Mouse (Mus musculus): Measurements from ENCODE around the gene Chrna10. TPM values are rescaled to one million over a fixed set of nuclear protein-coding genes. Genes with fewer than 3 reads are reported as not detected.
A peak's percentile ranks its signal among the peaks of the same experiment; 100 is the strongest.

Gene Chrna10
- polyA plus RNA-seq, 1 experiment from 2014 or later = not detected

GRCm38 (mm10) chr7:102104126-102104525, 12.5 kb downstream of the Chrna10 start:
- no peak overlapping the region for H3K4me3 ChIP-seq
- H3K27ac ChIP-seq (replicated peaks) = no peak overlapping the region
- H3K4me2 ChIP-seq = no peak overlapping the region
- no peaks in the 10 kb centered on the region for H3K36me3 ChIP-seq
- H3K9me3 ChIP-seq = no peaks in the 10 kb centered on the region
- no peak for ATAC-seq (ENCODE audit: low read depth)
- 67% methylated on average over 5 of the region's 5 CpGs for WGBS
- no peak overlapping the region for H3K9ac ChIP-seq
- 0 out of 2 replicates have a peak, but pooled peaks cover 5% of the 10 kb centered on the region for H3K27me3 ChIP-seq
- peaks cover 31% of the 10 kb centered on the region for H3K4me1 ChIP-seq (replicated peaks)

- H3K27me3 ChIP-seq = 0 out of 2 replicates have a peak, but pooled peaks cover 8% of the 10 kb centered on the region
- no peak overlapping the region for H3K9ac ChIP-seq
- H3K36me3 ChIP-seq = no peaks in the 10 kb centered on the region
- WGBS = 80% methylated on average over 2 of the region's 2 CpGs
- peaks cover 33% of the 10 kb centered on the region for H3K4me1 ChIP-seq (replicated peaks)
- no peak overlapping the region for H3K4me3 ChIP-seq
- H3K27ac ChIP-seq (replicated peaks) = no peak overlapping the region
- H3K9me3 ChIP-seq = no peaks in the 10 kb centered on the region
- H3K4me2 ChIP-seq = no peak overlapping the region
- ATAC-seq (ENCODE audit: low read depth) = no peak
Measured at GRCm38 (mm10) chr7:102103555-102103954, 13.1 kb downstream of the Chrna10 start.

- Histone ChIP-seq H3K9ac (no peak overlapping the region), H3K27me3 (0 out of 2 replicates have a peak, but pooled peaks cover 8% of the 10 kb centered on the region), H3K27ac (replicated peaks) (no peak overlapping the region), H3K36me3 (no peaks in the 10 kb centered on the region), H3K9me3 (no peaks in the 10 kb centered on the region), H3K4me2 (no peak overlapping the region), H3K4me1 (replicated peaks) (peaks cover 33% of the 10 kb centered on the region), H3K4me3 (no peak overlapping the region)
- ATAC-seq (ENCODE audit: low read depth) = no peak
- WGBS = 51% methylated on average over 6 of the region's 6 CpGs
Measured at GRCm38 (mm10) chr7:102102696-102103095, 13.9 kb downstream of the Chrna10 start.

GRCm38 (mm10) chr7:102102241-102102640, 14.4 kb downstream of the Chrna10 start:
- H3K4me1 ChIP-seq (replicated peaks) = peaks cover 33% of the 10 kb centered on the region

GRCm38 (mm10) chr7:102101487-102101886, 15.1 kb downstream of the Chrna10 start, which contains the start of gene Art1:
TSS of gene Art1 (plus strand) at chr7:102101743.
- H3K4me1 ChIP-seq (replicated peaks) = peaks cover 25% of the 10 kb centered on the region
- ATAC-seq (ENCODE audit: low read depth) = no peak
- no peak within 1 kb of the TSS for H3K9ac ChIP-seq
- 0 out of 2 replicates have a peak, but pooled peaks cover 8% of the 10 kb centered on the region for H3K27me3 ChIP-seq
- no peaks in the 10 kb centered on the region for H3K9me3 ChIP-seq
- H3K4me3 ChIP-seq = no peak within 1 kb of the TSS
- no peak within 1 kb of the TSS for H3K27ac ChIP-seq (replicated peaks)
- no peak within 1 kb of the TSS for H3K4me2 ChIP-seq
- 30% methylated on average over 5 of the region's 5 CpGs for WGBS
- no peaks in the 10 kb centered on the region for H3K36me3 ChIP-seq

More at GRCm38 (mm10) chr7:102102241-102102640, 14.4 kb downstream of the Chrna10 start:
- H3K4me2 ChIP-seq = no peak overlapping the region
- no peaks in the 10 kb centered on the region for H3K9me3 ChIP-seq
- H3K27me3 ChIP-seq = 0 out of 2 replicates have a peak, but pooled peaks cover 8% of the 10 kb centered on the region
- no peak for ATAC-seq (ENCODE audit: low read depth)
- no peak overlapping the region for H3K27ac ChIP-seq (replicated peaks)
- no peaks in the 10 kb centered on the region for H3K36me3 ChIP-seq
- 41% methylated on average over 8 of the region's 8 CpGs for WGBS
- H3K9ac ChIP-seq = no peak overlapping the region
- H3K4me3 ChIP-seq = no peak overlapping the region

GRCm38 (mm10) chr7:102100868-102101267, 15.8 kb downstream of the Chrna10 start:
- no peaks in the 10 kb centered on the region for H3K9me3 ChIP-seq
- 0 out of 2 replicates have a peak, but pooled peaks cover 2% of the 10 kb centered on the region for H3K36me3 ChIP-seq
- 27% methylated on average over 5 of the region's 5 CpGs for WGBS
- H3K4me1 ChIP-seq (replicated peaks) = peaks cover 24% of the 10 kb centered on the region
- 0 out of 2 replicates have a peak, but pooled peaks cover 8% of the 10 kb centered on the region for H3K27me3 ChIP-seq
- no peak overlapping the region for H3K27ac ChIP-seq (replicated peaks)
- no peak for ATAC-seq (ENCODE audit: low read depth)
- no peak overlapping the region for H3K4me3 ChIP-seq
- H3K9ac ChIP-seq = no peak overlapping the region
- H3K4me2 ChIP-seq = no peak overlapping the region

- peak; percentile 57 for ATAC-seq (ENCODE audit: low read depth)
- H3K4me2 ChIP-seq = peak overlapping the region; percentile 54
- H3K4me3 ChIP-seq = peak overlapping the region; percentile 24
- H3K9ac ChIP-seq = peak overlapping the region; percentile 26; the same call in 1 of the 2 replicates
- 0 out of 2 replicates have a peak, but pooled peaks cover 8% of the 10 kb centered on the region for H3K27me3 ChIP-seq
- no peak overlapping the region for H3K27ac ChIP-seq (replicated peaks)
- H3K36me3 ChIP-seq = 0 out of 2 replicates have a peak, but pooled peaks cover 3% of the 10 kb centered on the region
- WGBS = 2% methylated on average over 30 of the region's 30 CpGs
- peaks cover 24% of the 10 kb centered on the region for H3K4me1 ChIP-seq (replicated peaks)
- H3K9me3 ChIP-seq = no peaks in the 10 kb centered on the region
Measured at GRCm38 (mm10) chr7:102099760-102100661, 16.6 kb downstream of the Chrna10 start.

GRCm38 (mm10) chr7:102087336-102087735, 29.3 kb downstream of the Chrna10 start:
- Histone ChIP-seq H3K27me3 (no peaks in the 10 kb centered on the region), H3K36me3 (peaks cover 53% of the 10 kb centered on the region), H3K9me3 (0 out of 2 replicates have a peak, but pooled peaks cover 4% of the 10 kb centered on the region), H3K4me2 (no peak overlapping the region), H3K4me3 (no peak overlapping the region), H3K27ac (replicated peaks) (no peak overlapping the region), H3K9ac (no peak overlapping the region), H3K4me1 (replicated peaks) (no peaks in the 10 kb centered on the region)
- WGBS = 90% methylated on average over 4 of the region's 4 CpGs
- no peak for ATAC-seq (ENCODE audit: low read depth)

GRCm38 (mm10) chr7:102084041-102084696, 32.5 kb downstream of the Chrna10 start:
- no peak overlapping the region for H3K4me3 ChIP-seq
- ATAC-seq (ENCODE audit: low read depth) = no peak
- no peaks in the 10 kb centered on the region for H3K27me3 ChIP-seq
- WGBS = 91% methylated on average over 26 of the region's 26 CpGs
- no peaks in the 10 kb centered on the region for H3K9me3 ChIP-seq
- peaks cover 71% of the 10 kb centered on the region for H3K36me3 ChIP-seq
- no peak overlapping the region for H3K9ac ChIP-seq
- H3K4me2 ChIP-seq = no peak overlapping the region
- H3K27ac ChIP-seq (replicated peaks) = no peak overlapping the region
- no peaks in the 10 kb centered on the region for H3K4me1 ChIP-seq (replicated peaks)

- Histone ChIP-seq H3K4me2 (no peak within 1 kb of the TSS), H3K27me3 (no peaks in the 10 kb centered on the region), H3K4me3 (no peak within 1 kb of the TSS), H3K27ac (replicated peaks) (no peak within 1 kb of the TSS), H3K36me3 (peaks cover 74% of the 10 kb centered on the region), H3K9me3 (no peaks in the 10 kb centered on the region), H3K9ac (no peak within 1 kb of the TSS), H3K4me1 (replicated peaks) (no peaks in the 10 kb centered on the region)
- whole genome bisulfite sequencing = 75% methylated on average over 5 of the region's 5 CpGs
- no peak for ATAC-seq (ENCODE audit: low read depth)
Measured at GRCm38 (mm10) chr7:102082816-102083215, 33.8 kb downstream of the Chrna10 start, which contains the start of gene Trpc2. TSS of gene Trpc2 (plus strand) at chr7:102083116.

- WGBS = 91% methylated on average over 5 of the region's 5 CpGs
- no peak for ATAC-seq (ENCODE audit: low read depth)
- H3K27ac ChIP-seq (replicated peaks) = no peak overlapping the region
- no peaks in the 10 kb centered on the region for H3K4me1 ChIP-seq (replicated peaks)
- peaks cover 84% of the 10 kb centered on the region for H3K36me3 ChIP-seq
- no peak overlapping the region for H3K4me2 ChIP-seq
- no peaks in the 10 kb centered on the region for H3K9me3 ChIP-seq
- no peak overlapping the region for H3K4me3 ChIP-seq
- H3K9ac ChIP-seq = no peak overlapping the region
- H3K27me3 ChIP-seq = no peaks in the 10 kb centered on the region
Measured at GRCm38 (mm10) chr7:102081784-102082183, 34.8 kb downstream of the Chrna10 start.

GRCm38 (mm10) chr7:102080311-102080710, 36.3 kb downstream of the Chrna10 start:
- H3K27ac ChIP-seq (replicated peaks) = no peak overlapping the region
- no peaks in the 10 kb centered on the region for H3K27me3 ChIP-seq
- 95% methylated on average over 8 of the region's 8 CpGs for WGBS
- no peaks in the 10 kb centered on the region for H3K4me1 ChIP-seq (replicated peaks)
- H3K9ac ChIP-seq = no peak overlapping the region
- no peak overlapping the region for H3K4me2 ChIP-seq
- peaks cover 87% of the 10 kb centered on the region for H3K36me3 ChIP-seq
- ATAC-seq (ENCODE audit: low read depth) = no peak
- H3K9me3 ChIP-seq = no peaks in the 10 kb centered on the region
- H3K4me3 ChIP-seq = no peak overlapping the region

Measured in neural tube, embryonic 13.5 days (tissue).